Mouse (Mus musculus): ENCODE measurements around the gene Crtam.

Gene Crtam

GRCm38 (mm10) chr9:41011512-41012436 is 7.3 kb upstream of the Crtam start:
- no peak for DNase-seq (ENCODE audit: extremely low read depth, low read depth, low spot score)

DNA sequence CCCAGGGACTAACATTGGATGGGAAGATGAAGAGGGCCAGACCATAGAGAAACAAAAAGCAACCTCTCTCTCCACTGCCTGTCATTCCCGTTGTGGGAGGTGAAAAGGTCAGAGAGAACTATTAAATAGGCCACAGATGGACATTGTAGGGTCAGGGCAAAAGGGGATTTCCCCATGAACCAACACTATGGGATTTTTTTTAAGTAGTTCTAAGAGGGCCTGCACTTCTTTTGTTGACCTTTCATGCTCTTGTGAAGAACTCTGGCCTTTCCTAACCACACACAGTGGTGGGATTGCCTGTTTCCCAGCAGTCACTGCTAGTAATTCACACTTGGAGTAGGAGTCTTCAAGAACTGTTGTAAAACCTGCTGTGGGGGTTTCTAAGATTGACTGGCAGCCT is 3.4 kb upstream of the Crtam start:
- DNase-seq (ENCODE audit: extremely low read depth, low read depth, low spot score): no peak

DNA sequence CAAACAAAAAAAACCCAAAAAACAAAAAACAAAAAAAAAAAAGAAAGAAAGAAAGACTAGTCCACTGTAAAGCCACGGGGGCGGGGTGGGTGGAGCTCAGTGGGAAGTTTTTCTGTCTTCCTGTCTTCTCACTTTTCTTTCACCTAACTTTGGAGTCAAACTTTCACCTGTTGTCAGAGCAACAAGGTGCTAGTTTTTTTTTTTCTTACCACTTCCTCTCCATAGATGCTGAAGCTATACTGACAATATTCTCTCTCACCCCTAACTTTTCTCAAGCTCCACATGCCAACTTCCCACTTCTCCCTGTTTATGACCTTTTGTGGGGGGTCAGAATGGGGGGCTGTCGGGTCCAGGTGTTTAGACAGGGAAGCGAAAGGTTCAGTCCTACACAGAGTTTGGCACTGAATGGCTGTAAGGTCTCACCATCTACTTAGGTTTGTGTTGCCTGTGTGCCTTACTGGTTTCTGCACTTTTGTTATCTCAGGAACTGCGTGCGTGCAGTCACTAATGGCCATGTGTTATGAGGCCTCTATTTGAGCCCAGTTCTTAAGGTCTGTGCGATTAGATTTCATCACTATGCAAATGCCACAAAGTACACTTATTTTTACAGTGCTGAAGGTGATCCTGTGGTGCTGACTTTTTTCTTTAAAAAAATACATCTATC is 7.2 kb downstream of the Crtam start:
- no peak for DNase-seq (ENCODE audit: extremely low read depth, low read depth, low spot score)

DNA sequence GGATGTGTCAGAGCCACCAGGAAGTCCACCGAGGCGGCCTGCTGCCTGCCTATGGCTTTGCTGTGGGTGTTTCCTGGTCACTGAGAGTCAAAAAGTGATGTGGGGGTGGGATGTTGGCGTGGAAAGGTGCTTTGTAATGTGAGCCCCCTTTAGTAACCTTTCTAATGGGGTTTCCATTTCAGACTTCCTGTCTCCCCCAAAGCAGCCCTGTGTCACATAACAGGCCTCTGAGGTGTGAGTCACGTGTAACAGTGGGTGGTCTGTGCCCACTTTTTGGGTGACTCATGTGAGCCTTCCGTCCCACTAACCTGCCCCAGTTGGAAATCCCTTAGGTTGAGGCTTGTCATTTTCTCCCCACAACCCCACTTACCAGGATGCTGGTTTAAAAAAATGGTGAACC is 10.4 kb downstream of the Crtam start:
- DNase-seq (ENCODE audit: extremely low read depth, low read depth, low spot score): no peak

GRCm38 (mm10) chr9:40991511-40991910 is 12.9 kb downstream of the Crtam start:
- no peak for DNase-seq (ENCODE audit: extremely low read depth, low read depth, low spot score)

DNA sequence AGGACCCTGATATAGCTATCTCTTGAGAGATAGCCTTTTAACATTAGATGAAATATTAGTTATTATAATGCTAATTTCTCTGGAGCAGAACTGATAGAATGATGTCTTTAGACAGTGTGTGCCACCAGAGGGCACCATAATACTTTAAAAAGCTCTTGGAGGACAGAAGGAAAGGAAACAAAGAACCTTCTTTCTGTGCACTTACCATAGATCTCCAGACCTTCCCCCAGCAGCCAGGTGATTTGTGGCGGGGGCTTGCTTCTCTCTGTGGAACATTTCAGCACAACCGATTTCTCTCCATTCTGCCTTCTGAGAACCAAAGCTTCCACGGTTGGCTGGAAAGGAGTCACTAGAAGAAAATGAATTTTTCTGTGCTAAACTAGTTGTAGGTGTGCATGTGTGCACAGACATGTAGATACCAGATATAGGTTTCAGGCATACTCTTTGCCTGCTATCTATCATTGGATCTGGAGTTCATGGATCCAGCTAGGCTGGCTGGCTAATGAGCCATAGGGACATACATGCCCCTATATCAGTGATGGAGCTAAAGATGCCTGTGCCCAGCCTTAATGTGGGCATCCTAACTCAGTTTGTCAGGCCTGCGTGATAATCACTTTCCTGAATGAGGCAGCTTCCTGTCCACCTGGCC is 14.4 kb downstream of the Crtam start:
- DNase-seq (ENCODE audit: extremely low read depth, low read depth, low spot score): no peak

DNA sequence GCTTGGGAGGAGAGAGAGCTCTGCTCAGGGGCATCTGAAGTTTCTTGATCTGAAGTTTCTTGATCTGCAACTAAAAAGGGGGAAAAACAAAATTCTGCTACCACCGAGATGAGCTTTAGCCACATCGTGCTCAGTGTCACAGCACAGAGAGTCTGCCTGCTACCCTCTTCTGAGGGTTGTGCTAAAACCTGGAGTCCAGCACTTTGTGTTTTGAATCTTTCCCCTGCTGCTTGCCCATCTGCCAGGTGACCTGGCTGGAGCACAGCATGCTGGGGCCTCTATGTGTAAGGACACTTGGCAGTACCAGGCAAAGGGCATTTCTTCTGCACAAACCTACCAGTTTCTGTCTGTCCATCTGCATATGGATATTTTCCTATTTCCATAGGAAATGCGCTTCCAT is 20.1 kb downstream of the Crtam start:
- DNase-seq (ENCODE audit: extremely low read depth, low read depth, low spot score): no peak

GRCm38 (mm10) chr9:40983758-40984157 is 20.7 kb downstream of the Crtam start:
- no peak for DNase-seq (ENCODE audit: extremely low read depth, low read depth, low spot score)

GRCm38 (mm10) chr9:40982480-40982879 is 21.9 kb downstream of the Crtam start:
- DNase-seq (ENCODE audit: extremely low read depth, low read depth, low spot score): no peak

- no peak for DNase-seq (ENCODE audit: extremely low read depth, low read depth, low spot score)
Observed at GRCm38 (mm10) chr9:40974042-40974801, 30.2 kb downstream of the Crtam start.

GRCm38 (mm10) chr9:40964418-40964714 is 40.1 kb downstream of the Crtam start:
- DNase-seq (ENCODE audit: extremely low read depth, low read depth, low spot score): no peak

DNA sequence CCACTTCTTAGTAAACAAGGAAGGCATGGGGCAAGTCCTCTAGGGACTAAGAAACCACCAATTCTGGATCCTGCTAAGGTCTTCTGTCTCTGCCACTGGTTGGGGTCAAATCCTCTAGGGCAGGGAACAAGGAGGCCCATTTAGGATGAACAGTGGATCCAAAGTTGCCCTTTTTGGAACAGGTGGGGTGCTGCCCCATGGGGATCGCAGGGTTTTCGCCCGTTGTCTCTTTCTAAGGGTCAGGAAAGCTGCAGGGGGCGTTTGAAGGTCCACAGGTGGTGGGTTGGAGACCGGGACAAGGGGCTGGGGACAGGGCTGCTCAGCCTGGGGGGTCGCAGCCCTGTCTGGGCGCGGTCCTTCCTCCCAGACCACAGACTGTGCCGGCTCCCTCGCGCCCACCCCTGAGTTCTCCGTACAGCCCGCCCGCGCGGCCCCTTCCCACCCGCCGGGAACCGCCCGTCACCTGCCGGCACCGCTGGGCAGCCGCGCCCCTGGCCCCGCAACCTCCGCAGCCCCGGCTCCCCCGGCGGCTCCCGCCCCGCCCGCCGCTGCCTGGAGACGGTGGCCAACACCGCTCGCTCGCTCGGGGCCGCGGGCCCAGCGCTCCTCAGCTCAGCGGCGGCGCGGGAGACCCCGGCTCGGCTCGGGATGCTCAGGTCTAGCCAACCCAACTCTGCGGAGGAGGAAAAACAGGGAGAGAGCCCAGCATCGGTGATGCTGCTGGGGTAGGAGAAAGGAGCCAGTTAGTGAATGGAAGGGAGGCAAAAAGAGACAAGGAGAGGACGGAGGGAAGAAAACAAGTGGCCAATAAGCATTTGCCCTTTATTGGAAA is 40.6 kb downstream of the Crtam start, which contains the start of gene Jhy:
Jhy (minus strand) TSS at position 533 of the 832 bp plus-strand sequence.
- no peak for DNase-seq (ENCODE audit: extremely low read depth, low read depth, low spot score)

DNA sequence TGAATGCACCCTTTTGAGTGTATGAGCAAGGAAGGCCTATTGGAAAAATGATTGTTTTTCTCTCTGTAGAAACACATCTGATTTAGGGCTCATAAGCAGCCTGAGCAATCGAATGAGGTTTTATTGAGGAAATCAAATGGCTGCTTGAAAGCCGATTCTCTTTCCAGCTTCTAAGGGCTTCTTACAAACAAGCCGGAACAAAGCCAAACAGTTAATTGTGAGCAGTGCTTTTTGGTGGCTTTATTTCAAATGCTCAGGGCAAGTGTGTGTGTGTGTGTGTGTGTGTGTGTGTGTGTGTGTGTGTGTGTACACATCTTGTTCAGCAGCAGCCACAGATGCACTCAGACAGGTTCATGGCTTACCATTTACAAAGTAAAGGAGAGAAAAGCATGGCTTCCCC is 43.0 kb downstream of the Crtam start:
- no peak for DNase-seq (ENCODE audit: extremely low read depth, low read depth, low spot score)

DNA sequence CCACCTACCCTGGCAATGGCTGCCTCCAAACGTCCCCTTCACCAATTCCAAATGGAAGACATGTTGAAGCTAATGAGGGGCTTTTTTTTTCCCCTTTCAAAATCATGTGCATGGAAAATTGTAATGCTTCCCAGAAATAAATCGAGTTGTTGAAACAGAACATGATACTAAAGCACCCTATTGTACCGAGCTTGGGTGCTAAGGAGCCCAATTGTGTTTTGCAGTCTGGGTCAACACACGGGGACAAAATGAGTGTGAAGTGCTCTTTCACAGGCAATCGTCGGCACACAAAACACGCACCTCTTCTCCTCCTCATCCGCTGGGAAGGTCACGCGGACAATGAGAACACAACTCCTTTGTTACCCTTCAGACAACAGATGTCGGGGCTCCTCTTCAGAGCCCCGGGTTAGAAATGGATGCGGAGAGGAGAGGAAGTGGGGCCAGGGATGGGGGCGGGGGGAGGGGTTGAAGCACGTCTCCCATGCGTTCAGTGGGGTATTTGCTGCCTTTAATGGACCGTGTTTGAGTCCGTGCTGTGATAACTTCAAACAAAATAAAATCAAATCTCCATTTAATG is 55.3 kb downstream of the Crtam start:
- no peak for DNase-seq (ENCODE audit: extremely low read depth, low read depth, low spot score)

DNA sequence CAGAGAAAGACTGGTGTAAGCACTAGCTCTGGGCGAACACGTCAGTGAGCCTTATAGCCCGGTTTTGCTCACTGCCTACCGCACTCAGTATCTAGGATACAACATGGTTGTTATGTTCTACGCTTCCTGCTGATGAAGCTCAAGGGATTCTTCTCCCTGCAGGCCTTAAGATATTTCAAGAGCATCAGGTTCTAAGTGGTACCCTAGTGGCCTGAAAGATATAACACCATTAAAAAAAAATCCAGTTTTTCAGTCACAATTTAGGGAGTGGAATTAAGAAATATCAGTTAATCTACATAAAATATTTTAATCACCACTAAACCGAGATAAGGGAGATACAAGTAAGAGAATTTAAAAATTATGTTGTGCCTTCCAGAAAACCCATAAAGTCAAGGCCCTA is 56.0 kb downstream of the Crtam start:
- no peak for DNase-seq (ENCODE audit: extremely low read depth, low read depth, low spot score)

- DNase-seq (ENCODE audit: extremely low read depth, low read depth, low spot score): no peak
Observed at GRCm38 (mm10) chr9:40947131-40947530, 57.3 kb downstream of the Crtam start.

DNA sequence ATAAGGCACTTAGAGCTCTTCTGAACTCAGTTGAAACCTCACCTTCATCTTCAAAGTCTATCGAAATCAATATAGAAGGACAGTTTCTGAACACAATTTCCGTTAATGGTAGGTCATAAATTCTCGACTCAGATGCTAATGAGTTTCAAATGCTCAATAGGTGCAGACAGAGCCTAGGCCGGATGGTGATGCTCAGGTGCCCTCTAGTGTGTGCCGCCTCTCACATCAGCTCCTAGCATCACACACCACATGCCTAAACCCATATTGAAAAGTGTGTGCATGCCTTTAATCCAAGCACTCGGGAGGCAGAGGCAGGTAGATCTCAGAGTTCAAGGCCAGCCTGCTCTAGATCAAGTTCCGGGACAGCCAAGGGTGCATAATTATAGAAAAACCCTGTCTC is 67.0 kb downstream of the Crtam start:
- DNase-seq (ENCODE audit: extremely low read depth, low read depth, low spot score): no peak

GRCm38 (mm10) chr9:40933323-40933722 is 71.1 kb downstream of the Crtam start:
- DNase-seq (ENCODE audit: extremely low read depth, low read depth, low spot score): no peak

- DNase-seq (ENCODE audit: extremely low read depth, low read depth, low spot score): no peak
Observed at GRCm38 (mm10) chr9:40927351-40927980, 77.0 kb downstream of the Crtam start.
